Mouse (Mus musculus) kidney, postnatal 25 days (tissue): ENCODE results near the gene Nudt17.
"Not testable (repeated sequence)": the region's sequence is repeated elsewhere in the genome, so short reads cannot be mapped to it uniquely, and the experiment has no call there.

Experiments
- DNase-seq, 2 experiments: peaks; one replicate each; pipeline ENCODE4 v3.0.0; 2021; ENCODE audit warnings: mixed read lengths in 2 of 2

Nudt17 gene

DNA sequence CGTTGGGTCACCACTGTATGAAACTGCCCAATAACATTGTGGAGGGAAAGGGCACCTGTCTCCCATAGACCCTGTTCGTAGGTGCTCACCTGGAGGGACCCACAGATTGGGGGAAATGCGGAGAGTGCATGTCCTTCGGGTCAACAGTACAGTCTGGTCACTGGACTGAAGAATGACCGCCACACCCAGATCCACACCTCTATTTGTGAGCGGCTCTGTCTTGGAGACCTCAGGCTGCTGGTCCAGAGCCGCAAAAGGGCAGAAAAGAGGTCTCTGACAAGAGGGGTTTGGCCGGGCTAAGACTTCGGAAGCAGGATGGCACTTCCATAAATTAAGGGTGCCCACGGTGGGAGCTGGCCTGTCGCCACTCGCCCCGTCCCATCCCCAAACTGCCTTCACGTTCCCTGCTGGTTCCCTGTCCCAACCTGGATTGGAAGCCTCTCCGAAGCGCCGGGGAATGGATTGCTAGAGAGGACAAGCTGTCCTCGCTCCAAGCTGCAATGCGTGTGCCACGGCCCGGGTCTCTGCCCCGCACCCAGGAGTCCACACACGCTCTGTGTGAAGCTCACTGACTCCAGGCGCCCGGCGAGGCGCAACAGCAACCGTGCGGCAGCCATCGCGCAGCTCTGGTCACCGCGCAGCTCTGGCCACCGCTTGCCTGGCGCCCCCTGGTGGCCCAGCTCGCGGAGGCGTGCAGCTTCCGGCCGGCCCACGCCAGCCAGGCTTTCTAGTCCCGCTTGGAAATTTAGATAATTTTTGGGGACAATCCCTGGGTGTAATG is at the start of gene Nudt17:
Gene Nudt17 (minus strand): TSS at position 660 of the 781 bp plus-strand sequence.
- peak; percentile 85 to 86 for DNase-seq

DNA sequence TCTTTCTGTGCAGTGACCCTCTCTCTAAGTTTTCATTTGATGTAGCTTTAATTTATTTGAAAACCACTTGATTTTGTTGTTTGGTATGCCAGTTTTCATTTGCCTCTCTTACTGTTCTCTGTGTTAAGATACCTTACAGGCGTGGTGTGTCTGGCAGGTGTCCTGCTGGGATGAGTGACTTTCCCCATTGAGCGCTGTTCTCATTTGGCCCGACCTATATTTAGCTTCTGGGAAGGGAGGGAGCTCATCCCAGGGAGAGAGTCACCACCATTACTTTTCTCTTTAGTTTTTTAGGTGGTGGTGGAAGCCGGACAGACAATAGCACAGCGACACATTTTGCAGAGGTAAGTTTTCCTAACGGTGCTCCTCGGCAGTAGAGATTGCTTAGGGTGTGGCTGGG is 49.3 kb upstream of the Nudt17 start:
- DNase-seq = no peak

DNA sequence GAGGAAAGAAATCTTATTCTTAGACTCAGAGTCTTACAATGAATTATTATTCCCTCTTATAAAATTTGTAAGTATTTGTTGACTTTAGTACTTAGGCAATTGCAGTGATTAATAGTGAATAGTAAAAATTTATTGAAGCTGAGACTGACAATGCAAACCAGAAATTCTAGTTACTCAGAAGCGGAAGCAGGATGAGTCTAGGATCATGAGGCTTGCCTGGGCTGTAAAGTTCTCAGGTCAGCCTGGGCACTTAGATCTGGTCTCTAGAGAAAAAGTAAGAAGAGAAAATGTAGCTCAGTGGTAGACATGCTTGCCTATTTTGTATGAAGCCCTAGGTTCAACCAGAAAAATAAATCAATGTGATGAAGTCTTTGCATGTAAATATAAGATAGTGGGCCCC is 47.6 kb upstream of the Nudt17 start:
- no peak for DNase-seq

DNA sequence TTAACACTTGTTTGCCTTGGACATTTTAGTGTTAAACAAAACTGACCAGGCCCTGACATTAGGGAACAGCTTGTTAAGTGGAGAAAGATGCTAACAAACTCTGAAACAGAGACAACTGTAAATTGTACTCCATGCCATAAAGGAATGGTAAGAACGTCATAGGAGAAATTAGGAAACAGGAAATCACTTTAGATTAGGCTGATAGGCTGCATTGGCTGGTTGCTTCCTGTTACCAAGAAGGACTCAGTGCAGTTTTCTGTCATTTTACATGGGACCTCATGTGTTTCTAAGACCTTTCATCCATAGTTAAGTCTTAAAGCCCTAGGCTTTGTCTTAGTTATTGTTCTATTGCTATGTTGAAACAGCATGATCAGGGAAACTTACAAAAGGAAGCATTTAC is 38.5 kb upstream of the Nudt17 start:
- DNase-seq = no peak

DNA sequence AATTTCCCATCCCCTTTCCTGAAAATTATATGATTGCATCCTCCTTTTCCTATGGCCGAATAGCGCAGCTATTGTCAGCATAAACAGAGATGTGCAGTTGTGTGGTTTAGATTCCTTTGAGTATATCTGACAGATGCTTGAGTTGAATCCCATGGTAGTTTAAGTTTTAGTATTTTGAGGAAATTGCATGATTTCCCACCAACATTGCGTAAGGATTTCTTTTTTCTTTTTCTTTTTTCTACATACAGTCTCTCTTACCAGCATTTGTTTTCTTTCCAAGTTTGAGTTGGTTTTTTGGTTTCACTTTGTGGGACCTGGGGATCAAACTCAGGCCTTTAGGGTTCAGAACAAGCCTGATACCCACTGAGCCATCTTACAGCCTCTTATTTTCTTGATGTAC is 36.0 kb upstream of the Nudt17 start:
- no peak for DNase-seq

DNA sequence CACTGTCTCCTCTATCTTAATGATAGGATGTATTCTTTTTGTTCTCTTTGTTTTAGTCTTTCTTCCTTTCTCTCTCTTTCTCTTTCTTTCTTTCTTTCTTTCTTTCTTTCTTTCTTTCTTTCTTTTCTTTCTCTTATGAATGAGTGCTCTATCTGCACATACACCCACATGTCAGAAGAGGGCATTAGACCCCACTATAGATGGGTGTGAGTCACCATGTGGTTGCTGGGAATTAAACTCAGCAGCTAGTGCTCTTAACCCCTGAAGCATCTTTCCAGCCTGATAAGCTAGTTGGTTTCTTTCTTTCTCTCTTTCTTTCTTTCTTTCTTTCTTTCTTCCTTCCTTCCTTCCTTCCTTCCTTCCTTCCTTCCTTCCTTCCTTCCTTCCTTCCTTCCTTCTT is 31.9 kb upstream of the Nudt17 start:
- DNase-seq = not testable (repeated sequence)

DNA sequence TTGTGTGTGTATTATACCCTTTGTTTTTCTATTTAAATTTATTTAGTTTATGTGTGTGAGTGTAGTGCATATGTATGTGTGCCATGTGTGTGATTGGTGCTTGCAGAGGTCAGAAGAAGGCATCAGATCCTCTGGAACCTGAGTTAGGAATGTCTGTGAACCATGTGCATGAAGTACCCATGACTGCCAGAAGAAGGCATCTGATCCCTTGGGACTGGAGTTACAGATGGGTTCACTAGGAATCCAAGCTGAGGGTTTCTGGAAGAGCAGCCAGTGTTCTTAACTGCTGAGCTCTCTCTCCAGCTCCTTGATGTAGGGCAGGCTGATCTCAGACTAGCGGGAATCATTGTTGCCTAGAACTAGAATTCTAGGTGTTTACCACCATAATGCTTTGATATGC is 29.6 kb upstream of the Nudt17 start:
- DNase-seq = no peak

DNA sequence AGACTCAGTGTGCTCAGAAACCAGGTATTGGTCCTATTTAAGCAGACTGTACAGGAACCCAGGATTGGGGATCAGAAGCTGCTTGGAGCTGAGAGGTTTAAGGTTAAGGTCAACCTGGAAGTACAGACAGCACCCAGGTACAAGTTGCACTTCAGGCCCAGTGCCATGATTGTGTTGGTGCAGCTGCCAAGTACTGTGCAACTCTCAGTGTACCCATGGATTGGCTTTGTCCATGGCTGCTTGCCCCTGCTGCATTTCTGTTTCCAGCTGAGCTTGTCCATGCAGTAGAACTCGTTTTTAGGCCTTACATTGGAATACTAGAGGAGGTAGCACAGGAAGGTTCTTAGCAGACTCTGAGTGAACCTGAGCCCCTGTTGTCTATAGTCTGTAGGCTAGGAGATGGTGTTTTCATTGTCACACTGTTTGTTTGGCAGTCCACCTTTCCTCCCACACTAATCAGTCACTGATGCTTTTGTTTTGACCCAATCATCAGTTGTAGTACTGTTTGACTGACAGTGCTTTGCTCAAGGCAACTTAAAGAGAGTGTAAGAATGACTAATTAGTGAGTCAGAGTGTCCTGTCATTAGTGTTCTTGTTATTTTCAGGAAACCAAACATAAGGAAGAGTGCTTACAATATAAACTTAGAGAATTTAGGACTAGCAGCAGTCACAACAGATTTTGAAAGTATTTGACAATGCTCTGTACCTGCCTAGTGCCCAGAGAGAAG is 28.8 kb upstream of the Nudt17 start:
- peak in 1 of 2 experiments; percentile 59 for DNase-seq

DNA sequence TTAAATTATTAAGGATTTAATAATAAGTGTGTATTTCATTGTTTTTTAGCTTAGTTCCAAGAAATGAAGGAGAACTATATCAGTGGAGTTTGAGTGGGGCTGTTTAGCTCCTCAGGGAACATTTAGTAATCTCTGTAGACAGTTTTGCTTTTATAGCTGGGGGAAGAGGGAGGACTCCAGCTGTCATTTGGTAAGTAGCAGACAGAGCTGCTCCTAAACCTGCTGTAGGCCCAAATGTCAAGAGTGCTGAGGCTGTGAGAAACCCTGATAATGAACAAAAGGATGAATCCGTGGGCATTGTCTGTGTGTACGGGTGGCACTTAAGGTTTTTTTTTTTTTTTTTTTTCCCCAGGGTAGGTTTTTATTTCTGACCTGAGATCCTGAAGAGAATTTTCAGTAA is 26.8 kb upstream of the Nudt17 start:
- no peak for DNase-seq

DNA sequence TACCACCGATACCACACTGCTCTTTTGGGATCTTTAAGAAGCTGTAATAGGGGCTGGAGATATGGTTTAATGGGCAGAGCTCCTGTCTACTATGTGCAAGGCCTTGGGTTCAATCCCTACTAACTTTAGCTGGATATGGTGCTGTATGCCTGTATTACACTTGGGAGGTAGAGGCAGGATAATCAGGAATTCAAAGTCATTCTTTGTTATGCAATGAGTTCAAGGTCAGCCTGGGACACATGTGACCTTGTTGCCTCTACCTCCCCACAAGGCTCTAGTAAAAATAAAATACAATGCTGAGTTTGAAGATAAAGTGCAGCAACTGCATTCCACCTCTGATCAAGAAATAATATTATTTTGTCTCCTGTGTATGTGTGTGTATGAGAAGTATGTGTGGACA is 25.6 kb upstream of the Nudt17 start:
- no peak for DNase-seq

DNA sequence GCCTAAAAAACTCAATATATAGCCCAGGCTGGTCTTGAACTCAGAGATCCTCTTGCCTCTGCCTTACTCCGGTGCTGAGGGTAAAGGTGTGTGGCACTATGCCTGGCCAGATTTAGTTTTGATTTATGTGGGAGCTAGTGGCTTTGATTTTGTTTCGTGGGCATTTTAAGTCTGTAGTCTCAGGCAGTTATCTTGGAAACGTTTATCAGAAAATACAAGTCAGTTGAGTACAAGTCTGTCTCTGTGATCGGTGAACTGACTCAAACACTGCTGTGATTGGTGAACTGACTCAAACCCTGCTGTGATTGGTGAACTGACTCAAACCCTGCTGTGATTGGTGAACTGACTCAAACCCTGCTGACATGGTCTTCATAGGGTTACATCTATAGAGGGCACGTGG is 22.4 kb upstream of the Nudt17 start:
- DNase-seq = no peak

DNA sequence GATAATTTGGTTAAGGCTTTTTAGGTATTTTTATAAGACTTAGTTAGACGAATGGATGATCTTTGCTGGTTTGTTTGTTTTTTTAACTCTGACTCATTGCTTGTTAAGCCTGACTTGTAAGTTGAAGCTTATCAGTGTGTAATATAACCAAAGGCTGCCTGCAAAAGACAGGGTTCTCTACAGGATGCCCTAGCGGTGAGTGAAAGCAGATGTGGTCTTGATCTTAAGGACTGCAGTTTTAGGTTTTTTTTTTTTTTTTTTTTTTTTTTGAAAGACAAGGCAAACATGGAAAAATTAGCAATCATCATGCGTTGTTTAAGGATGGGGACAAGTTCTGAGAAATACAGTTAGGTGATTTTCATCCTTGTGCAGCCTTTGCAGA is 21.0 kb upstream of the Nudt17 start:
- no peak for DNase-seq

DNA sequence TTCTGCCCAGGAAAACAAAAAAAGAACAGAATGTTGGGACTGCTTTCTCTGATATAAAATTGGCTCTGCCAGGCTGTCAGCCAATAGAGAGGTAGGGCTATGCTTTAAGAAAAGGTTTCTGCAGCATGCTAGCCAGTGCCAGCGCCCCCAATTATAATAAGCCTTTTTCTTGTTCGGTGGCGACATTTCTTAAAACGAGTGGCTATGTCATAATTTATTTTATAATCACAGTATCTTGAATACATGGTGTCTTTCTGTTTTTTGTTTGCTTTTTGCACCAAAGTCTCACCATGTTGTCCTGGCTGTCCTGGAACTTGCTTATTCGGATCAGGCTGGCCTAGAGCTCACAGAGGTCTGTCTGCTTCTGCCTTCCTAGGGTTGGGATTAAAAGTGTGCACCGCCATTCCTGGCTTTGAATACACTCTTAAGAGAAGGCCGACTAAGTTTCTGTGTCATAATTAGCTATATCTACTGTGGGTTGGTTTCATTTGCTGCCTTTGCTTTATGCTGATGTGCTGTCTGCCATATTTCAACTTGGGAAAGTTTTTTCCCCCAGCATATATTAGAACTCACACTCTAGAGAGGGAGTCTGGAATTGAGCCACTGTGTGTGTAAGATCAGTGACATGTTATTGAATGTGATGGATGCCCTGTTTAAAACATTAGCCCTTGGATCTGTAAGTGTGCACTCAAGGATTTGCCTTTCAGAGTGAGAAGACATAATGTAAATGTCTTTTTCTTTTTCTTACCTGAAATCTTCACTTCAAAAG is 20.5 kb upstream of the Nudt17 start:
- DNase-seq = no peak

DNA sequence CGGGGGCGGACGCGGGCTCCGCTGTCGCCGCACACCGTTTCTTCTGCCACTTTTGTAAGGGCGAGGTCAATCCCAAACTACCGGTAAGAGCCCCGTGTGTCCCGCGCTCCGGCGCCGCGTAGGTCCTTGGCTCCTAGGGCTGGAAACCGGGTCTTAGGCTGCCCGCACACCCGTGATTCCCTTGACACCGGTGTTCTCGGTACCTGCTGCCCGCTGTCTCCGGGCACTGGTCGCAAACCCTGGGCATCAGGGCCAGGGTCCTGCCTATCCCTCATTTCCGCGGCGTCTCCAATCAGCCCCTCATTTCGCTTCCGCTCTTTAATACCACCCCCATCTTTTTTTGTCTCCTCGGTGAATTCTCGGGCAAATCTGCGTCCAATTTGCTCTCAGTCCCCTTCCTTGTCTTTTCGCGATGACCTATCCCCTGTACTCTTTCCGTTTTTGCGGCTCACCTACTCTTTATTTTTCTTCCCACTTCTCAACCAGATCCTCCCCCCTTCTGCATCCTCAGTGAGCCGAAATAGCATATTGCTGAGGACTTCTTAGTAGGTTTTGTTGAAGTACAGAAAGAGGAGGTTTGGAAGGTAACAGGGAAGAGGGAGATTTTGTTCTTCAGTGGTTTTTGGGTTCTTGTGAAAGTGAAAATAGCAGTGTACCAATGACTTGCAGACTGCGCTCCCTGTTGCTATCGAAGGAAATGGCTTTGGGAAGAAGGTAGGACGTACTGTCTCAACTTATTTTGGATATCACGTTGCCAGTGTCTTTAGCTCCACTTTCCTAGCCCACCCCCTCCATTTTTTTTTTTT is 19.7 kb upstream of the Nudt17 start:
- DNase-seq = no peak

DNA sequence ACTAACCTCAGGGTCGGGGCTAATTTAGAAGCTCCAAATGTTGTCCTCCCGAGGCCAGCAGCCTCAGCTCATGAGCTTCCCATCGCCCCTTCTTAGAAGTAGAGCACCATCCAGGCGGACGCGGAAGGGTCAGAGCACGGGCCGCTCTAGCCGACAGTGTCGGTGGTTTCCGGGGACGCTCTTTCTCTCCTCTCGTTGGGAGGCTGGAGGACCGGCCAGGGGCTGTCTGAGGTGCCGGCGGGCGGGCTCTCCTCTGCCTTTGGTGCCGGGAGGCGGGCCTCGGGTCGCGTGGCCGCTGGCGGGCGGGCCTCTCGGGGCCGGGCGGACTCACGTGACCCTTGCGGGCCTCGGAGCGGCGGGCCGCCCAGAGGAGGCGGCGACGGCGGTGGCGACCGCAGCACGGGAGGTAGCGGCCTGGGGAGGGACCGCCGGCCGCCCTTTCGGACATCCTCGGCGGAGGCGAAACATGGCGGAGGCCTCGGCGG is 19.0 kb upstream of the Nudt17 start, which contains the start of the genes Polr3c and Rnf115:
Gene Polr3c (minus strand): TSS at position 286 of the 485 bp plus-strand sequence.
Gene Rnf115 (plus strand): TSS at position 322 of the 485 bp plus-strand sequence.
- peak; percentile 96 to 99 for DNase-seq

DNA sequence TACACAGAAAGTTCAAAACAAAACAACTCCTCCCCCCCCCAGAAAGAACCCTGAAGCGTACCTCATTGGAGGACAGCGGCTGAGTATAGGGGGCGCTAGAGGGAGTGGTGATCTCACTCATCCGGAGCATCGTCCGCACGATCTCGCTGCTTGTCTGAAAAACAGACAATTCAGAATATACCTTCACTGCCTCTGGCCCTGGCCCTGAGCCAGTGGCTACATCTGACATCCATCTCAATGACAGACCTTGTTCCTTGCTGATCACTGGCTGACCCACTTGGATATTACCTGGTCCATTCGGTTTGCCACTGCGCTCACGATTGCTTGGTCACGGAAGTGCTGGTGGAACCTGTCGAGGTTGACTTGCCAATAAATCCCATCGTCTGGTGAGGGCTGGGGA is 10.8 kb upstream of the Nudt17 start:
- DNase-seq = peak; percentile 66 to 73

DNA sequence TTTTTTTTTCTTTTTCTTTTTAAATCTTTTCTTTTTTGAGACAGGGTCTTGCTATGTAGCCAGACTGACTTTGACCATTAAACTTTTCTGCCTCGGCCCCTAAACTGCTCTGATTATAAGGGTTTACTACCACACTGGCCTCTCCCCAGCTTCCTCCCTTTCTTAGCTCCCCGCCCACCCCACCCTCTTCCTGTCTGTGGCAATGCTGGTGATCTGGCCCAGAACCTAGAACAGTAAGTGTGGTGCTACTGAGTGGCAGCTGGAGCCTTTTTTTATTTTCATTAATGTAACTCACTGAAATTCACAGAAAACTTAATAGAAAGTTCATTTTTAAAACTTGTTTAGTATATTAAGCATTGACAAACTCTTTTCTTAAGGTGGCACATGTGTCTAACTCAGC is 7.5 kb upstream of the Nudt17 start:
- DNase-seq = no peak

DNA sequence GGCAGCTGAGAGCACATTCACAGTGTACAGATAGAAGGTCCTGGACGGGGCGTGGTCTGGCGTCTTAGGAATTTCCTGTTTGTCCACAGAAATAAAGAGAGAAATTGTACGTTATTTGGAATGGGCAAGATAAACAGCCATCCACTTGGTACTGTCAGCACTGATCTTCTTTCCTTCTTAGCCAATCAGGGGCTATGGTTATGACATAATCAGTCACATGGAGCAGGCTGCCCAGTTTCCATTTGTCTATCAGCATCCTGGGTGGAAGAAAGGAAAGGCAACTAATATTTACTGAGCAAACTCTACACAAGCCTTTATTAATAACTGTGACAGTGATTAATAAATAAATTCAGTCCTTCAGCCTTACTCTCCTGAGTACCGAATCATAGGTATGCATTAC is 5.9 kb upstream of the Nudt17 start:
- no peak for DNase-seq

DNA sequence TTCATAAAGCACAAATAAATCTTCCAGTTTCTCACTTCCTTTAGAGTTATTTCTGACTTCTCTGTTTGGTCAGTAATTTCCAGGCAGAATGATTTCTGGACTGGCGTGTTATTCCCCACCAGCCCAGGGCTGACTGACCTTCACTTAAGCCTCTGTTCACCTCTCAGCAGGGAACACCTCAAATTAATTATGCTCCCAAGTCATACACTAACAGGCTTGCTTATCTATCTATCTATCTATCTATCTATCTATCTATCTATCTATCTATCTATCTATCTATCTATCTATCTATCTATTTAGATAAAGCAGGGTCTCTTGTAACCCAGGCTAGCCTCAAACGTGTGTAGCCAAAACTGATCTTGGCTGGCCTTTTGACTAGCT is 312 bp upstream of the Nudt17 start:
- no peak for DNase-seq

DNA sequence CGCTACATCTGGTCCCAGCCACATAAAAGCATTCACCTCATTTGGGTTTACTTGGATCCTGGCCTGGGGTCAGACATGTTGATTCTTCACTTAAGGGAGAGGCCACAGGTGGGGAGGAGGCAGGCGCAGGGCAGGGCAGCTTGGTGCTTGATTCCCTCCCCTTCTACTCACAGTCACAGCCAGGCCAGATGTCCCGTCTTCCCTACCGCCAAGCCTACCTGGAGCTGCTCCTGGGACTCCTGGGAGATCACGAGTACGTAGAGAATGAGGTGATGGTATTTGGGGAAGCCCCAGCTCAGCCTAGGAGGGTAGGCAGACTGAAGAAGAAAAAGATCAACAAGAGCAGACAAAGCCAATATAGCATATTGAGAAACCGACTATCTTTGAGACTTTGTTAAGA is 1.4 kb downstream of the Nudt17 start:
- DNase-seq = no peak

DNA sequence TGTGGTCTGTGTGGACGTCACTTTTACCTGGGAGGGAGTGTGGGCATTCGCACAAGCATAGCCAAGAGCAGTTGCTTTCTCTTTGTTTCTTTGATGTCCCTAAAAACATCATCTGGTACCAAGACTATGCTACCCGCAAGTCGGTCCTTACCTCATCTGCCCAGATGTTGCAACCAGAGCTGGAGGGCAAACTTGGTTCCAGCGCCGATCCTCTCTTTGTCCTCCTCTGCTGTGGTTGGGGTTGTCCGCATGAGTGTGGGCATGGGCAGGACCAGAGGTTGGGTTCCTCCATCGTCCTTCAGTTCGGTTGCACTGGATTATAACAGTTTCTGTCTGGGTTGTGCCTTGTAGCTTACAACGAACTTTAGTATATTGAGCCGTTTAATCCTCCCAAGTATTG is 2.1 kb downstream of the Nudt17 start:
- no peak for DNase-seq

DNA sequence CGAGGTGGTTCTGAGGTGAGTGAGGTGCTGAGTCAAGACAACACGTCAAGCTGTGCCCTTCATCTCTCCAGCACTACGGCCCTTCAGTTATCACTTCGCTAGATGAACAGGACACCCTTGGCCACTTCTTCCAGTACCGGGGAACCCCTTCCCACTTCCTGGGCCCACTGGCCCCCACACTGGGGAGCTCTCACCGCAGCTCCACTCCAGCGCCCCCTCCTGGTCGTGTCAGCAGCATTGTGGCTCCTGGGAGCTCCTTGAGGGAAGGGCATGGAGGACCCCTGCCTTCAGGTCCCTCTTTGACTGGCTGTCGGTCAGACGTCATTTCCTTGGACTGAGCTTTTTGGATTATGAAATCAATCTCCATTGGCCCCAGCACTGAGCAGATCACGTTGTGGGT is 3.6 kb downstream of the Nudt17 start:
- DNase-seq = peak in 1 of 2 experiments; percentile 30

DNA sequence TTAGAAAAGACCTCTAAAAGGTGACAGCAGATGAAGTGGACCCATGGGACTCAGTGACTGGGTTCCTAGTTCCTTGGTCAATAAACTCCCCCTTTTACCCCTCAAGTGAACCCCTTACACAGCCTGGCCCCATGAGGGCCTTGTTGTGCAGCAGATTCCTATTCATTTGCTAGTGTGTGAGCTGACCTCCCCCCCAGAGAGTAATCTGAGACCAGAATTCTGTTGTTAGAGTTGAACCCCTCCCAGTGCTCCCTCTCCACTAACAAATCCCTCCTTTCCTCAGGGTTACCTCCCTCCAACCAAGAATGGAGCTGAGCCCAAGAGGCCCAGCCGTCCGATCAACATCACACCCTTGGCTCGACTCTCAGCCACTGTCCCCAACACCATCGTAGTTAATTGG is 7.4 kb downstream of the Nudt17 start:
- no peak for DNase-seq
